Mouse (Mus musculus) forebrain, embryonic 15.5 days (tissue): ENCODE results near the gene Cyp2s1. TPM values are rescaled to one million over a fixed set of nuclear protein-coding genes. Genes with fewer than 3 reads are reported as not detected.
"Not testable (repeated sequence)": the region's sequence is repeated elsewhere in the genome, so short reads cannot be mapped to it uniquely, and the experiment has no call there.

Experiments used
- ATAC-seq: fragments of 200-750 bp; cut with Nextera tagmentation; replicated peaks from 2 replicates; pipeline ENCODE4 v1.8.0; 2017; ENCODE audit warnings: mild to moderate bottlenecking, moderate TSS enrichment, moderate library complexity
- H3K27ac ChIP-seq: fragments of 300-500 bp; sonication (generic); replicated peaks from 2 replicates; pipeline ENCODE4 v1.5.1; 2015; ENCODE audit warnings: mild to moderate bottlenecking, inconsistent platforms
- H3K27me3 ChIP-seq: fragments of 300-500 bp; sonication (generic); 2 replicates; pipeline ENCODE4 v1.6.1; 2015; ENCODE audit warnings: inconsistent platforms
- H3K36me3 ChIP-seq: fragments of 300-500 bp; sonication (generic); 2 replicates; pipeline ENCODE4 v1.6.1; 2015; ENCODE audit warnings: mild to moderate bottlenecking, inconsistent platforms
- H3K4me1 ChIP-seq: fragments of 300-500 bp; sonication (generic); 2 replicates; pipeline ENCODE4 v1.6.1; 2015; ENCODE audit warnings: inconsistent platforms
- H3K4me2 ChIP-seq: fragments of 300-500 bp; sonication (generic); replicated peaks from 2 replicates; pipeline ENCODE4 v1.6.1; 2015; ENCODE audit warnings: mild to moderate bottlenecking, inconsistent platforms
- H3K4me3 ChIP-seq: fragments of 300-500 bp; sonication (generic); 2 replicates; pipeline ENCODE4 v1.5.1; 2015; ENCODE audit warnings: mild to moderate bottlenecking, inconsistent platforms
- H3K9ac ChIP-seq: fragments of 300-500 bp; sonication (generic); replicated peaks from 2 replicates; pipeline ENCODE4 v1.6.1; 2015; ENCODE audit warnings: mild to moderate bottlenecking, inconsistent platforms
- H3K9me3 ChIP-seq: fragments of 300-500 bp; sonication (generic); 2 replicates; pipeline ENCODE4 v1.6.1; 2016; ENCODE audit warnings: inconsistent platforms
- WGBS: fragments of 180-500 bp; shearing (Covaris S2); methylation state at CpG from one replicate; pipeline ENCODE4 v1.1.7; 2015; ENCODE audit warnings: mixed read lengths; 5-methylcytosine and 5-hydroxymethylcytosine counted together
- polyA plus RNA-seq: library from polyadenylated mRNA; unstranded; fragments of >200 nt; fragmentation: Nextera tagmentation; extraction: Ambion mirVana; gene quantifications from 2 replicates; pipeline ENCODE4 v1.2.1, GENCODE M21; 2015

The Cyp2s1 gene
- polyA plus RNA-seq, 1 experiment from 2014 or later = 1.1 TPM

DNA sequence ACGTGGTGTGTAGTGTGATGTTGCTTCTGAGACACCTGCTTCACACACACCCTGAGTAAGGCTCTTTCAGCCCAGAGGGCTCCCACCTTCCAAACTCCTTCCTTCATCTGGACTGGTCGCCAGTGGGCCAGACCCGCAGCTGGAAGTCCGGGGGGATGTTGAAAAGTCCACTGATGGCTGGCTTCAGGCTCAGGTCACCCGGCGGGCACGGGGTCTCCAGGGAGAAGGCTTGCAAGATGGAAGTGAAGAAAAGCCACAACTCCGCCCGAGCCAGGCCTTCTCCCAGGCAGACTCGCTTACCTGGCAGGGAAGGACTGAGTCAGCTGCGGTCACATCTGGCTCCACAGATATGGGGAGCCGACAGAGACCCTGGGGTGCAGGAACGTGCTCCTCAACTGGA is 13.3 kb downstream of the Cyp2s1 start:
- H3K27ac ChIP-seq = no peak overlapping the region
- ATAC-seq = no peak
- H3K9me3 ChIP-seq = no peaks in the 10 kb centered on the region
- no peak overlapping the region for H3K4me2 ChIP-seq
- WGBS = 86% methylated on average over 13 of the region's 13 CpGs
- H3K9ac ChIP-seq = no peak overlapping the region
- H3K27me3 ChIP-seq = no peaks in the 10 kb centered on the region
- no peaks in the 10 kb centered on the region for H3K36me3 ChIP-seq
- peaks cover 5% of the 10 kb centered on the region for H3K4me1 ChIP-seq
- no peak overlapping the region for H3K4me3 ChIP-seq

- no peaks in the 10 kb centered on the region for H3K36me3 ChIP-seq
- no peaks in the 10 kb centered on the region for H3K27me3 ChIP-seq
- ATAC-seq = no peak
- WGBS = 33% methylated on average over 24 of the region's 24 CpGs
- peaks cover 5% of the 10 kb centered on the region for H3K4me1 ChIP-seq
- H3K27ac ChIP-seq = no peak overlapping the region
- H3K4me2 ChIP-seq = no peak overlapping the region
- H3K4me3 ChIP-seq = no peak overlapping the region
- no peaks in the 10 kb centered on the region for H3K9me3 ChIP-seq
- H3K9ac ChIP-seq = no peak overlapping the region
These were observed 14.2 kb downstream of the Cyp2s1 start for GRCm38 (mm10) chr7:25802241-25803125.

DNA sequence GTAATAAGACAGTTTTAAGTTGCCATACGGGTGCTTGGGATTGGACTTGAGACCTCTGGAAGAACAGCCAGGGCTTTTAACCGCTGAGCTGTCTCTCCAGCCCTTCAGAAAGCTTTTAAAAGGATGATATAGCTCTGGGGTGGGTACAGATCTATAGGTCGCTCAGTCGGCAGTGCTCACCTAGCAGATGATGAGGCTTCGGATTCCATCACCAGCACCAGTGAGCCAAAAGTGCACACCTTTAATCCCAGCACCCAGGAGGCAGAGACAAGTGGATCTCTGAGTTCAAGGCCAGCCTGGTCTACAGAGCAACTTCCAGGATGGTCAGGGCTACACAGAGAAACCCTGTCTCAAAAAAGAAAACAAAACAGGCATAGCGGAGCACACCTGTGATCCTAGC is 15.7 kb downstream of the Cyp2s1 start:
- Histone ChIP-seq H3K9ac (no peak overlapping the region), H3K4me1 (peaks cover 5% of the 10 kb centered on the region), H3K4me2 (no peak overlapping the region), H3K9me3 (no peaks in the 10 kb centered on the region), H3K27me3 (no peaks in the 10 kb centered on the region), H3K36me3 (no peaks in the 10 kb centered on the region), H3K27ac (no peak overlapping the region), H3K4me3 (no peak overlapping the region)
- WGBS = 92% methylated on average over 6 of the region's 6 CpGs
- no peak for ATAC-seq

- H3K4me1 ChIP-seq = no peaks in the 10 kb centered on the region
- WGBS = 87% methylated on average over 1 of the region's 1 CpGs
- H3K9me3 ChIP-seq = no peaks in the 10 kb centered on the region
- H3K9ac ChIP-seq = no peak overlapping the region
- H3K36me3 ChIP-seq = no peaks in the 10 kb centered on the region
- no peak overlapping the region for H3K27ac ChIP-seq
- H3K27me3 ChIP-seq = no peaks in the 10 kb centered on the region
- no peak overlapping the region for H3K4me2 ChIP-seq
- no peak for ATAC-seq
- no peak overlapping the region for H3K4me3 ChIP-seq
These were observed 17.3 kb downstream of the Cyp2s1 start for GRCm38 (mm10) chr7:25799369-25799768.

GRCm38 (mm10) chr7:25798540-25798939 is 18.2 kb downstream of the Cyp2s1 start:
- Histone ChIP-seq H3K9ac (no peak overlapping the region), H3K27me3 (no peaks in the 10 kb centered on the region), H3K36me3 (no peaks in the 10 kb centered on the region), H3K9me3 (no peaks in the 10 kb centered on the region), H3K4me3 (no peak overlapping the region), H3K4me2 (no peak overlapping the region), H3K4me1 (no peaks in the 10 kb centered on the region), H3K27ac (no peak overlapping the region)
- 82% methylated on average over 2 of the region's 2 CpGs for WGBS
- no peak for ATAC-seq

DNA sequence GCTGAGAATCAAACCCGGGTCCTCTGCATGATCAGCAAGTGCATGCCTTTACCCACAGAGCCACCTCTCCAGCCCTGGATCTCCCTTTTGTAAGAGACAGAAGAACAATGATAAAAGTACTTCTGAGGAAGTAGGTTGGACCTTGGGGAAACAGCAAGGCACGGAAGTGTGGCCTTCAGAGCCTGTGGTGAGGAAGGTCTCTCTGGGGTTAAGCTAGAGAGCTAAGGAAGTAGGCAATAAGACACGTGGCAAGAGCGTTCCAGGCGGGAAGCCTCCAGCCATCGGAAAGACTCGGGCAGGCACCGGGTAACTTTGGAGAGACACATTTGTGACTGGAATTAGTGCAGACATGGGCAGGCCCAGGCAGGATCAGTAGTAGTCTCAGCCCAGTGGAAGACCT is 21.9 kb downstream of the Cyp2s1 start:
- Histone ChIP-seq H3K4me1 (no peaks in the 10 kb centered on the region), H3K9me3 (no peaks in the 10 kb centered on the region), H3K4me2 (no peak overlapping the region), H3K4me3 (no peak overlapping the region), H3K9ac (no peak overlapping the region), H3K36me3 (no peaks in the 10 kb centered on the region), H3K27ac (no peak overlapping the region), H3K27me3 (no peaks in the 10 kb centered on the region)
- 85% methylated on average over 8 of the region's 8 CpGs for WGBS
- no peak for ATAC-seq

- Histone ChIP-seq H3K27me3 (no peaks in the 10 kb centered on the region), H3K4me3 (no peak overlapping the region), H3K27ac (no peak overlapping the region), H3K4me2 (no peak overlapping the region), H3K9ac (no peak overlapping the region), H3K4me1 (peaks cover 2% of the 10 kb centered on the region), H3K36me3 (no peaks in the 10 kb centered on the region), H3K9me3 (no peaks in the 10 kb centered on the region)
- 55% methylated on average over 3 of the region's 3 CpGs for WGBS
- no peak for ATAC-seq
These were observed 23.0 kb downstream of the Cyp2s1 start for GRCm38 (mm10) chr7:25793679-25794078.

DNA sequence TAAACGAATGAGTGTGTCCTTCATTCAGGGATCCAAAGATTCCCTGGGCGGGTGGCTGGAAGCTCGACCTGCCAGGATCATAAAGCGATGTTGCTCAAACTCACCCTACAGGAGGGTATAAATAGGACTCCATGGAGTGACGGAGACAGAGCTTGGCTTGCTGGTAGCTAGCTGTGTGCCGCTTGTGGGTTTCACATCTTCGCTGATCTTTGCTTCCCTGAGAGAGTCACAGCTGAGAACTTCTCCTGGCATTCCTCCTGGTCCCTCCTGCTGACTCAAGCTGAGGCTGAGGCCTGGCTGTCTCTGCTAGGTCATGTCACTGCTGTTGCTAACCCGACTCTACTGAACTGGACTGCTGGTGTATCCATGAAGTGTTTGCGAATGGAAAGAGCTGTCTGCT is 23.7 kb downstream of the Cyp2s1 start:
- not testable (repeated sequence) for H3K36me3 ChIP-seq, ATAC-seq, H3K9ac ChIP-seq, H3K27me3 ChIP-seq, H3K4me2 ChIP-seq, H3K4me3 ChIP-seq, H3K4me1 ChIP-seq, H3K27ac ChIP-seq, H3K9me3 ChIP-seq
- 80% methylated on average over 9 of the region's 9 CpGs for WGBS

DNA sequence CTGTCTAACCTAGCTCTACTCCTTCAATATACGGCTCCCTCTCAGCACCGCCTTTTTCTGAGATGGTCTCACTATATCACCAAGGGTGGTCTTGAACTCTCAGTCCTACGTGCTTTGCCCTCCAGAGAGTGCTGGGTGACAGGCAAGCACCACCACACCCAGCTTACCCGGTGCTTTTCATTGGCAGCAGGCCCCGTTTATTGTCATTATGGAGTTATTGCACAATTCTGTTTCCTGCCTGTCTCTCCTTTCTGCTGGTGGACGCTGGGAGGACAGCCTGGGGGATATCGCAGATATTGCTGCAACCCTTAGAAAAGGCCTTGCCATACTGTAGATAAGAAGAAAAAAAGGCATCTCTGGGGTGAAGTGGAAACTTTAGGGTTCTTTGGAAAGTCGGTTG is 26.1 kb downstream of the Cyp2s1 start:
- 80% methylated on average over 8 of the region's 8 CpGs for WGBS
- H3K36me3 ChIP-seq = no peaks in the 10 kb centered on the region

GRCm38 (mm10) chr7:25789129-25789440 is 27.6 kb downstream of the Cyp2s1 start:
- no peak; the same call in 1 of the 2 replicates for ATAC-seq
- no peak overlapping the region for H3K27ac ChIP-seq

More for the DNA sequence above, 26.1 kb downstream of the Cyp2s1 start:
- Histone ChIP-seq H3K27me3 (no peaks in the 10 kb centered on the region), H3K4me3 (no peak overlapping the region), H3K9ac (no peak overlapping the region), H3K9me3 (no peaks in the 10 kb centered on the region), H3K27ac (no peak overlapping the region), H3K4me2 (no peak overlapping the region), H3K4me1 (peaks cover 15% of the 10 kb centered on the region)
- no peak for ATAC-seq

GRCm38 (mm10) chr7:25788220-25789128 is 28.2 kb downstream of the Cyp2s1 start, which contains the start of gene Axl:
TSS of gene Axl (minus strand) at chr7:25788705.
- H3K36me3 ChIP-seq = no peaks in the 10 kb centered on the region
- H3K9me3 ChIP-seq = no peaks in the 10 kb centered on the region
- WGBS = under 1% methylated on average over 30 of the region's 30 CpGs
- H3K9ac ChIP-seq = peak within 1 kb of the TSS; percentile 48
- peak within 1 kb of the TSS; percentile 36 for H3K27ac ChIP-seq
- H3K4me2 ChIP-seq = peak within 1 kb of the TSS; percentile 81
- peaks cover 15% of the 10 kb centered on the region for H3K4me1 ChIP-seq
- peak; percentile 86 for ATAC-seq
- H3K4me3 ChIP-seq = peak within 1 kb of the TSS; percentile 45
- no peaks in the 10 kb centered on the region for H3K27me3 ChIP-seq

More at GRCm38 (mm10) chr7:25789129-25789440, 27.6 kb downstream of the Cyp2s1 start:
- Histone ChIP-seq H3K9me3 (no peaks in the 10 kb centered on the region), H3K36me3 (no peaks in the 10 kb centered on the region), H3K4me1 (peaks cover 15% of the 10 kb centered on the region), H3K4me2 (peak overlapping the region; percentile 81), H3K27me3 (no peaks in the 10 kb centered on the region), H3K4me3 (no peak overlapping the region), H3K9ac (no peak overlapping the region)
- WGBS = 26% methylated on average over 3 of the region's 3 CpGs
